In the genomic region with DNA sequence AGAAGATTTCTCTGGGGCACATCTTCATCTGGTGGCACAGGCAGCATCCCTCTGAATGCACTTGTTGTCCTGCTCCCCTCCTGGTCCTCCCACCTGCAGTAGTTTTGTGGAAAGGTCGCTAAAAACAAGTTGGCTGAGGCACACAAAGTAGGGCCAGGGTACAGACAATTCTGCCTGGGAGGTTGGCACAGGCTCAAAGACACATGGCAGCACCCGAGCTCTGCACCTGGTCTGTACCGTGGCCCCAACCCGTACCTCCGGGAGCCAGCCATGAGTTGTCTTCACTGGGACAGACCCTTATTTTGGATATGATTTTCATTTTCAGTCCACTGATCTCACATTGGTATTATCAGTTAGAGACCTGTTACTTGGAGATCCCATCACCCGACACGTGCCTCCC, we compare ENCODE assay signal across 21 mouse cellular contexts. TPM values are rescaled to one million over a fixed set of nuclear protein-coding genes. Genes with fewer than 3 reads are reported as not detected.
DNase-seq lines count a peak whose midpoint lies in the region; ATAC-seq and TF ChIP-seq lines count a peak whose summit lies in the region.
"Had no signal": no experiment of that assay in that cellular context is flagged by ENCODE, and none has a peak within 500 bp of the region (broad histone marks: within the 10 kb centered on the region; RNA-seq: fewer than 3 reads in every experiment).

No protein-coding gene starts in this region.

- H3K27ac ChIP-seq in heart, embryonic 10.5 days: no peak overlapping the region
- no peak overlapping the region for H3K27ac ChIP-seq in midbrain, embryonic 11.5 days (ENCODE audit: low read depth, low read length)
- H3K27ac ChIP-seq in midbrain, postnatal 0 days (ENCODE audit: low read depth, low read length): no peak overlapping the region

- peak; percentile 64 for DNase-seq in heart, adult 11 months
- DNase-seq in heart, embryonic 10.5 days (ENCODE audit: low spot score): no peak
- DNase-seq in midbrain, embryonic 11.5 days (ENCODE audit: low spot score, missing footprints): peak; percentile 59
- no peak for DNase-seq in midbrain, postnatal 0 days (ENCODE audit: low spot score)
- DNase-seq: adrenal gland, adult 2 months; adrenal gland, adult 8-10 months; adrenal gland, postnatal 10 days; adrenal gland, postnatal 14 days; adrenal gland, postnatal 25 days; adrenal gland, postnatal 36 days; B cell, adult 2 months; cerebellum, adult 11 months; cerebellum, adult 11-12 months; cerebellum, adult 18-20 months had no signal

- no peak for TF ChIP-seq CTCF in midbrain, postnatal 0 days (IDR thresholded peaks at IDR 0.05)

- no peak overlapping the region for H3K4me3 ChIP-seq in heart, embryonic 10.5 days
- no peak overlapping the region for H3K4me3 ChIP-seq in midbrain, embryonic 11.5 days (ENCODE audit: low read depth, low read length)
- H3K4me3 ChIP-seq in midbrain, postnatal 0 days (ENCODE audit: low read depth, low read length): no peak overlapping the region

- ATAC-seq in midbrain, embryonic 11.5 days (ENCODE audit: low FRiP score): no peak
- ATAC-seq in midbrain, postnatal 0 days (ENCODE audit: low FRiP score): no peak
- ATAC-seq: activated CD4-positive, CD25-positive, alpha-beta regulatory T cell, adult 4 months; CD4-positive, CD25-positive, alpha-beta regulatory T cell, adult 4 months; Patski had no signal

- peaks cover 66% of the 10 kb centered on the region for H3K27me3 ChIP-seq in heart, embryonic 10.5 days (ENCODE audit: insufficient read depth, poor library complexity, severe bottlenecking)
- peaks cover 42% of the 10 kb centered on the region for H3K27me3 ChIP-seq in midbrain, embryonic 11.5 days (ENCODE audit: control insufficient read depth, insufficient read depth, low read length)
- H3K27me3 ChIP-seq in midbrain, postnatal 0 days (ENCODE audit: insufficient read depth, low read length): peaks cover 18% of the 10 kb centered on the region; the same call in 1 of the 2 replicates

- H3K4me2 ChIP-seq in midbrain, embryonic 11.5 days: no peak overlapping the region
- no peak overlapping the region for H3K4me2 ChIP-seq in midbrain, postnatal 0 days (ENCODE audit: low read depth, low read length, poor library complexity, severe bottlenecking)

- no peaks in the 10 kb centered on the region for H3K36me3 ChIP-seq in heart, embryonic 10.5 days
- H3K36me3 ChIP-seq in midbrain, embryonic 11.5 days (ENCODE audit: control insufficient read depth, insufficient read depth, low read length): no peaks in the 10 kb centered on the region
- H3K36me3 ChIP-seq in midbrain, postnatal 0 days (ENCODE audit: insufficient read depth, low read length): no peaks in the 10 kb centered on the region
- H3K36me3 ChIP-seq: G1E had no signal

- H3K9ac ChIP-seq in midbrain, embryonic 11.5 days (ENCODE audit: low read length): no peak overlapping the region
- H3K9ac ChIP-seq in midbrain, postnatal 0 days (replicated peaks; ENCODE audit: low read length, poor library complexity, severe bottlenecking): no peak overlapping the region

- H3K9me3 ChIP-seq in heart, embryonic 10.5 days: 0 out of 2 replicates have a peak, but pooled peaks cover 2% of the 10 kb centered on the region
- no peaks in the 10 kb centered on the region; the same call in 1 of the 2 replicates for H3K9me3 ChIP-seq in midbrain, embryonic 11.5 days (ENCODE audit: control insufficient read depth, low read length)
- no peaks in the 10 kb centered on the region for H3K9me3 ChIP-seq in midbrain, postnatal 0 days (ENCODE audit: low read length)

- H3K4me1 ChIP-seq in heart, embryonic 10.5 days: peaks cover 14% of the 10 kb centered on the region
- H3K4me1 ChIP-seq in midbrain, embryonic 11.5 days (ENCODE audit: control insufficient read depth, insufficient read depth, low read length): peaks cover 5% of the 10 kb centered on the region
- no peaks in the 10 kb centered on the region for H3K4me1 ChIP-seq in midbrain, postnatal 0 days (ENCODE audit: insufficient read depth, low read length)

- 73% methylated on average over 7 of the region's 7 CpGs for WGBS in heart, embryonic 10.5 days
- WGBS in midbrain, embryonic 11.5 days: 74% methylated on average over 7 of the region's 7 CpGs
- 79% methylated on average over 7 of the region's 7 CpGs for WGBS in midbrain, postnatal 0 days

RNA-seq across cellular contexts. Expression of gene Jakmip3, which starts 1.5 kb away (rescaled TPM):
- 0.07 and 0.09 TPM in 2 replicates for polyA plus RNA-seq in heart, embryonic 10.5 days (2016; fragmentation: Nextera tagmentation; extraction: Ambion mirVana)
- polyA plus RNA-seq in midbrain, embryonic 11.5 days (2014; fragmentation: Nextera tagmentation; extraction: Ambion mirVana): 0.59 and 0.87 TPM in 2 replicates
- 17.4 and 19.6 TPM in 2 replicates for total RNA-seq in midbrain, postnatal 0 days (2014; rRNA removed)
- 8.1 and 8.5 TPM in 2 replicates for polyA plus RNA-seq in midbrain, postnatal 0 days (2015; fragmentation: Nextera tagmentation; extraction: Ambion mirVana)
- total RNA-seq: CH12.LX, MEL had no signal
- polyA plus RNA-seq: activated CD4-positive, CD25-positive, alpha-beta regulatory T cell, adult 4 months; C2C12; CD4-positive, CD25-positive, alpha-beta regulatory T cell, adult 4 months; G1E; Patski had no signal

RNA-seq across cellular contexts. Expression of gene Bnip3, which starts 29.7 kb away (rescaled TPM):
- polyA plus RNA-seq in heart, embryonic 10.5 days (2016; fragmentation: Nextera tagmentation; extraction: Ambion mirVana): 273 and 300 TPM in 2 replicates
- 80.0 and 86.1 TPM in 2 replicates for polyA plus RNA-seq in midbrain, embryonic 11.5 days (2014; fragmentation: Nextera tagmentation; extraction: Ambion mirVana)
- 227 and 231 TPM in 2 replicates for total RNA-seq in midbrain, postnatal 0 days (2014; rRNA removed)
- 142 and 147 TPM in 2 replicates for polyA plus RNA-seq in midbrain, postnatal 0 days (2015; fragmentation: Nextera tagmentation; extraction: Ambion mirVana)

Comparison
In these comparisons a context has a peak if more than half of its experiments do, and no peak if none do; other contexts are left out.
1. DNase-seq: peak in heart, adult 11 months (single experiment) and midbrain, embryonic 11.5 days (single experiment); none in heart, embryonic 10.5 days (single experiment) and midbrain, postnatal 0 days (single experiment).